Mouse (Mus musculus): ENCODE data around the gene Clnk. TPM values are rescaled to one million over a fixed set of nuclear protein-coding genes. Genes with fewer than 3 reads are reported as not detected.
"Not testable (repeated sequence)": the region's sequence is repeated elsewhere in the genome, so short reads cannot be mapped to it uniquely, and the experiment has no call there.

Gene Clnk
- 0.38 TPM in 1 of 2 replicates, not detected in the other for total RNA-seq (2014; rRNA removed)
- polyA plus RNA-seq (2015; fragmentation: Nextera tagmentation; extraction: Ambion mirVana), result 0.08 TPM in 2 replicates

- Histone ChIP-seq H3K4me1 (ENCODE audit: insufficient read depth) (no peaks in the 10 kb centered on the region), H3K4me3 (ENCODE audit: low read depth, low read length) (no peak within 1 kb of the TSS), H3K9me3 (ENCODE audit: low read length) (no peaks in the 10 kb centered on the region), H3K36me3 (ENCODE audit: insufficient read depth) (no peaks in the 10 kb centered on the region), H3K4me2 (ENCODE audit: low read depth) (no peak within 1 kb of the TSS), H3K9ac (no peak within 1 kb of the TSS), H3K27me3 (ENCODE audit: insufficient read depth, low read length) (no peaks in the 10 kb centered on the region), H3K27ac (ENCODE audit: low read depth, low read length) (no peak within 1 kb of the TSS)
- WGBS, result 80% methylated on average over 11 of the region's 11 CpGs
- no peak for ATAC-seq
- DNase-seq, result no peak
- no peak for TF ChIP-seq CTCF (IDR thresholded peaks at IDR 0.05; ENCODE audit: low read depth)
Measured at GRCm38 (mm10) chr5:38876622-38877021, at the start of gene Clnk. Gene Clnk, minus strand, starts transcription at chr5:38876812.

- no peaks in the 10 kb centered on the region for H3K36me3 ChIP-seq (ENCODE audit: insufficient read depth)
- DNase-seq, result no peak
- H3K4me1 ChIP-seq (ENCODE audit: insufficient read depth), result no peaks in the 10 kb centered on the region
- H3K4me2 ChIP-seq (ENCODE audit: low read depth), result no peak overlapping the region
- H3K27me3 ChIP-seq (ENCODE audit: insufficient read depth, low read length), result no peaks in the 10 kb centered on the region
- ATAC-seq, result no peak
- H3K9me3 ChIP-seq (ENCODE audit: low read length), result no peaks in the 10 kb centered on the region
- 59% methylated on average over 3 of the region's 3 CpGs for WGBS
- TF ChIP-seq CTCF (IDR thresholded peaks at IDR 0.05; ENCODE audit: low read depth), result no peak
- no peak overlapping the region for H3K4me3 ChIP-seq (ENCODE audit: low read depth, low read length)
- no peak overlapping the region for H3K27ac ChIP-seq (ENCODE audit: low read depth, low read length)
- H3K9ac ChIP-seq, result no peak overlapping the region
Measured at GRCm38 (mm10) chr5:38905271-38905670, 28.7 kb upstream of the Clnk start.

DNA sequence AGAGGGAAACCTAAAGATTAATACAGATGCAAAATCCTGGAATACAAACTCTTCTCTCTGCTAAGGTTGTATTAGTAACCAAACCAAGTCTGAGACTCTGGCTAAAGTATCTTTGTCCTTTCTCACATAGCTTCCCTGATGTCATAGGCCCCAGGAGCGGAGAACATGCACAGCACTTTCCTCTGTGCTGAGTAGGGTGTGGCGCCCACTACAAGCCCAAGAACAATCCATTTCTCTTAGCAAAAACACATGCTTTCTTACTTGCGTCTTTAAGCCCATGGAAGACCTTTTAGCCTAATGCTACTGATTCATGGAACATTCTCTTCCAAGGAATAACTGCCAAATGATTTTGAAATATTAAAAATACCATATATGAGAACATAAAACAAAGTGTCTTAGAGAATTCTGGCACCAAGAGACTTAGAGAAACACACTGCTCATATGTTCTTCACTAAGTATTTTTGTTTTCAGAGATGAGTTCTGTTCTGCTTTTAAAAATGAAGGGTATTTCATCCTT is 28.0 kb upstream of the Clnk start:
- H3K27ac ChIP-seq (ENCODE audit: low read depth, low read length), result no peak overlapping the region
- H3K27me3 ChIP-seq (ENCODE audit: insufficient read depth, low read length), result no peaks in the 10 kb centered on the region
- H3K9ac ChIP-seq, result no peak overlapping the region
- H3K4me1 ChIP-seq (ENCODE audit: insufficient read depth), result no peaks in the 10 kb centered on the region
- 97% methylated on average over 3 of the region's 3 CpGs for WGBS
- H3K4me2 ChIP-seq (ENCODE audit: low read depth), result no peak overlapping the region
- no peak overlapping the region for H3K4me3 ChIP-seq (ENCODE audit: low read depth, low read length)
- ATAC-seq (no peak), DNase-seq (no peak)
- no peaks in the 10 kb centered on the region for H3K9me3 ChIP-seq (ENCODE audit: low read length)
- no peaks in the 10 kb centered on the region for H3K36me3 ChIP-seq (ENCODE audit: insufficient read depth)
- TF ChIP-seq CTCF (IDR thresholded peaks at IDR 0.05; ENCODE audit: low read depth), result no peak

DNA sequence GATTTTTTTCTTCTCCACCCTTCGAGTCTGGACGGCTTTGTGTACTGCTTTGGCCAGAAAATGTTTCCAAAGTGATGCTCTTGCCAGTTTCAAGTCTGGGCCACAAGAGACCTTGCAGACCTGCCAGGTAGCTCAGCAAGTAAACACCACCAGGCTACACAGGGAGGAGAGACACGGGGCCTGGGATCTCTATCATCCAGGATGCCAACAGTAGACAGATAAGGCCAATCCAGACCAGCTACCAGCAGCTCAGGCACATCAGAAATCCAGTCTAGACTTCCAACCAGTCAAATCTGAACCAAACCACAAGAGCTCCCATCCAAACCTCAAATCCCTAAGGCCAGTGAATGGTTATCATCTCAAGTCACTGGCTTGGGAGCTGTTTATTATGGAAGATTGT is 26.3 kb upstream of the Clnk start:
- no peaks in the 10 kb centered on the region for H3K36me3 ChIP-seq (ENCODE audit: insufficient read depth)
- no peaks in the 10 kb centered on the region for H3K4me1 ChIP-seq (ENCODE audit: insufficient read depth)
- no peak overlapping the region for H3K4me2 ChIP-seq (ENCODE audit: low read depth)
- DNase-seq (no peak), ATAC-seq (no peak)
- no peak overlapping the region for H3K4me3 ChIP-seq (ENCODE audit: low read depth, low read length)
- TF ChIP-seq CTCF (IDR thresholded peaks at IDR 0.05; ENCODE audit: low read depth), result no peak
- H3K9ac ChIP-seq, result no peak overlapping the region
- no peaks in the 10 kb centered on the region for H3K27me3 ChIP-seq (ENCODE audit: insufficient read depth, low read length)
- whole genome bisulfite sequencing, result 59% methylated on average over 3 of the region's 3 CpGs
- no peaks in the 10 kb centered on the region for H3K9me3 ChIP-seq (ENCODE audit: low read length)
- no peak overlapping the region for H3K27ac ChIP-seq (ENCODE audit: low read depth, low read length)

DNA sequence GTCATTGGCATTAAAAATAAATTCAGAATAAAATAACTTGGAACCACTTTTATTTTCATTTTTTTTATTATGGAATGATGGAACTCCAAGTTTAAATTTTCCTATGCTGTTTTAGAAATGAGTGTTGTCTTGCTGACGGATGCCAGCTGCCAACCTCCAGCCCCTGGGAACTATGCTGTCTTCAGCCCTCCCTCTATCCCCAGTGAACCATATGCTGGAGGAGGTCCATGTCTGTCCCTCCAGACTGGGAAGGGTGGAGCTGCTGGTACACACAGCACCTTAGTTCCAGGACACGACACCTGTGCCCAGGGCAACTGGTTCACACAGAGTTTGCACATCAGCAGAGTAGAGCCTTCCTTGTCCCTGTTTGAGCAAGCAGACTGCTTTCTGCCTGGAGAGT is 22.4 kb upstream of the Clnk start:
- 81% methylated on average over 2 of the region's 2 CpGs for WGBS
- DNase-seq (no peak), ATAC-seq (no peak)
- no peak overlapping the region for H3K4me3 ChIP-seq (ENCODE audit: low read depth, low read length)
- no peaks in the 10 kb centered on the region for H3K4me1 ChIP-seq (ENCODE audit: insufficient read depth)
- H3K9ac ChIP-seq, result no peak overlapping the region
- no peak for TF ChIP-seq CTCF (IDR thresholded peaks at IDR 0.05; ENCODE audit: low read depth)
- no peaks in the 10 kb centered on the region for H3K9me3 ChIP-seq (ENCODE audit: low read length)
- no peak overlapping the region for H3K27ac ChIP-seq (ENCODE audit: low read depth, low read length)
- H3K27me3 ChIP-seq (ENCODE audit: insufficient read depth, low read length), result no peaks in the 10 kb centered on the region
- no peaks in the 10 kb centered on the region for H3K36me3 ChIP-seq (ENCODE audit: insufficient read depth)
- no peak overlapping the region for H3K4me2 ChIP-seq (ENCODE audit: low read depth)

GRCm38 (mm10) chr5:38888646-38889045 is 12.0 kb upstream of the Clnk start:
- Histone ChIP-seq H3K9me3 (ENCODE audit: low read length) (no peaks in the 10 kb centered on the region), H3K36me3 (ENCODE audit: insufficient read depth) (no peaks in the 10 kb centered on the region), H3K27ac (ENCODE audit: low read depth, low read length) (no peak overlapping the region), H3K4me2 (ENCODE audit: low read depth) (no peak overlapping the region), H3K9ac (no peak overlapping the region), H3K4me3 (ENCODE audit: low read depth, low read length) (no peak overlapping the region), H3K4me1 (ENCODE audit: insufficient read depth) (no peaks in the 10 kb centered on the region), H3K27me3 (ENCODE audit: insufficient read depth, low read length) (no peaks in the 10 kb centered on the region)
- DNase-seq, result no peak
- no peak for TF ChIP-seq CTCF (IDR thresholded peaks at IDR 0.05; ENCODE audit: low read depth)
- ATAC-seq, result no peak
- 92% methylated on average over 1 of the region's 1 CpGs for WGBS

- Histone ChIP-seq H3K27me3 (ENCODE audit: insufficient read depth, low read length) (no peaks in the 10 kb centered on the region), H3K36me3 (ENCODE audit: insufficient read depth) (no peaks in the 10 kb centered on the region), H3K27ac (ENCODE audit: low read depth, low read length) (no peak overlapping the region), H3K4me1 (ENCODE audit: insufficient read depth) (no peaks in the 10 kb centered on the region), H3K4me2 (ENCODE audit: low read depth) (no peak overlapping the region), H3K4me3 (ENCODE audit: low read depth, low read length) (no peak overlapping the region), H3K9ac (no peak overlapping the region), H3K9me3 (ENCODE audit: low read length) (no peaks in the 10 kb centered on the region)
- WGBS, result 45% methylated on average over 2 of the region's 2 CpGs
- ATAC-seq (peak; percentile 70), DNase-seq (peak; percentile 55)
- no peak for TF ChIP-seq CTCF (IDR thresholded peaks at IDR 0.05; ENCODE audit: low read depth)
Measured at GRCm38 (mm10) chr5:38886623-38887275, 10.1 kb upstream of the Clnk start.

GRCm38 (mm10) chr5:38882635-38883034 is 6.0 kb upstream of the Clnk start:
- DNase-seq, ATAC-seq: not testable (repeated sequence)

More at GRCm38 (mm10) chr5:38882635-38883034, 6.0 kb upstream of the Clnk start:
- not testable (repeated sequence) for H3K4me1 ChIP-seq (ENCODE audit: insufficient read depth); H3K9me3 ChIP-seq (ENCODE audit: low read length); H3K9ac ChIP-seq; H3K36me3 ChIP-seq (ENCODE audit: insufficient read depth); H3K27me3 ChIP-seq (ENCODE audit: insufficient read depth, low read length); H3K4me3 ChIP-seq (ENCODE audit: low read depth, low read length); H3K4me2 ChIP-seq (ENCODE audit: low read depth)
- WGBS, result 71% methylated on average over 1 of the region's 1 CpGs
- H3K27ac ChIP-seq (ENCODE audit: low read depth, low read length), result peak overlapping the region; percentile 54; the same call in 1 of the 2 replicates

Data from forebrain, postnatal 0 days (tissue).